Mouse (Mus musculus) myocyte (in vitro differentiated cells): Measurements from ENCODE around the gene Nup107.

Experiments
- CEBPB ChIP-seq: IDR thresholded peaks from 2 replicates; pipeline ENCODE4 v1.6.1; 2011; ENCODE audit warnings: mild to moderate bottlenecking, moderate library complexity; ENCODE audit not compliant: poor library complexity, insufficient read depth, severe bottlenecking
- E2F4 ChIP-seq: IDR thresholded peaks from one replicate; pipeline ENCODE4 v1.6.1; 2011; ENCODE audit warnings: mild to moderate bottlenecking, control low read depth, moderate library complexity; ENCODE audit not compliant: insufficient read depth
- MAX ChIP-seq: IDR thresholded peaks from one replicate; pipeline ENCODE4 v1.6.1; 2011; ENCODE audit warnings: low read depth, mild to moderate bottlenecking, control low read depth
- POLR2A ChIP-seq: IDR thresholded peaks from one replicate; pipeline ENCODE4 v1.6.1; 2011; ENCODE audit warnings: low read depth, mild to moderate bottlenecking, control low read depth, moderate library complexity; ENCODE audit not compliant: insufficient read length
- POLR2AphosphoS2 ChIP-seq: IDR thresholded peaks from one replicate; pipeline ENCODE4 v1.6.1; 2011; ENCODE audit warnings: low read depth, control low read depth; ENCODE audit not compliant: insufficient read length
- TCF12 ChIP-seq: IDR thresholded peaks from one replicate; pipeline ENCODE4 v1.6.1; 2011; ENCODE audit warnings: mild to moderate bottlenecking, control low read depth; ENCODE audit not compliant: poor library complexity, insufficient read depth, severe bottlenecking
- USF1 ChIP-seq: IDR thresholded peaks from one replicate; pipeline ENCODE4 v1.6.1; 2011; ENCODE audit warnings: low read depth, mild to moderate bottlenecking, control low read depth, moderate library complexity

DNA sequence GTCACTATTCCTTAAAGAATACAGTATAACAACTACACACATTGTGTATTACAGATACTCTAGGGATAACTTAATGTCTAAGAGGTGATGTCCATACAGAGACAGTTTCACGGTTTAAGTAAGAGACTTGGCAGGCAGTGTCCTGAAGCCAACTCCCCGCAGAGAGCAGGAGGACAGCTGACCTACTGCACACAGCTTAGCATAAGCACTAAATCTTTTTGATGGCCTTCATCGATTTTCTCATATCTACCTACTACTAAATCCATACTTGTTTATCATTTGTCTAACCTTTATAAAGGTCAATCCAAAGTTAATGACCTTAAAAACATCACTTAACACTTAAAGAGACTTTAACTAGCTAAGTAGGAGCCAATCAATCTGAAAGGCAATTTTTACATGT is 89.0 kb downstream of the Nup107 start:
- no peak for TF ChIP-seq USF1
- no peak for TF ChIP-seq POLR2A
- TF ChIP-seq MAX: no peak
- TF ChIP-seq CEBPB: no peak
- no peak for TF ChIP-seq POLR2AphosphoS2
- no peak for TF ChIP-seq TCF12
- TF ChIP-seq E2F4: no peak
